Mouse (Mus musculus) liver, postnatal 0 days (tissue): ENCODE data around the gene Ddr1. TPM values are rescaled to one million over a fixed set of nuclear protein-coding genes. Genes with fewer than 3 reads are reported as not detected.
A peak's percentile ranks its signal among the peaks of the same experiment; 100 is the strongest.

Experiments used
- ATAC-seq: fragments of 200-750 bp; cut with Nextera tagmentation; 2 replicates; pipeline ENCODE4 v1.8.0; 2017; ENCODE audit warnings: mild to moderate bottlenecking, moderate library complexity
- DNase-seq: peaks from one replicate; pipeline ENCODE4 v3.0.0-alpha.2; 2016
- H3K27ac ChIP-seq: fragments of 300-500 bp; sonication (generic); 2 replicates; pipeline ENCODE4 v1.5.1; 2014; ENCODE audit warnings: antibody characterized with exemption, moderate library complexity, mild to moderate bottlenecking, low read depth
- H3K27me3 ChIP-seq: fragments of 300-500 bp; sonication (generic); 2 replicates; pipeline ENCODE4 v1.6.1; 2014; ENCODE audit warnings: low read length, control low read depth, mixed read lengths; ENCODE audit not compliant: insufficient read depth
- H3K36me3 ChIP-seq: fragments of 300-500 bp; sonication (generic); replicated peaks from 2 replicates; pipeline ENCODE4 v1.6.1; 2014; ENCODE audit warnings: mild to moderate bottlenecking, control low read depth, low read length, moderate library complexity, mixed read lengths; ENCODE audit not compliant: insufficient read depth
- H3K4me1 ChIP-seq: fragments of 300-500 bp; sonication (generic); 2 replicates; pipeline ENCODE4 v1.6.1; 2014; ENCODE audit warnings: antibody characterized with exemption, mild to moderate bottlenecking, control low read depth; ENCODE audit not compliant: insufficient read depth
- H3K4me2 ChIP-seq: fragments of 300-500 bp; sonication (generic); 2 replicates; pipeline ENCODE4 v1.6.1; 2014; ENCODE audit warnings: low read depth, mild to moderate bottlenecking, low read length, moderate library complexity, mixed read lengths
- H3K4me3 ChIP-seq: fragments of 300-500 bp; sonication (generic); 2 replicates; pipeline ENCODE4 v1.5.1; 2014; ENCODE audit warnings: low read depth, low read length
- H3K9ac ChIP-seq: fragments of 300-500 bp; sonication (generic); replicated peaks from 2 replicates; pipeline ENCODE4 v1.6.1; 2014; ENCODE audit warnings: mild to moderate bottlenecking, moderate library complexity
- H3K9me3 ChIP-seq: fragments of 300-500 bp; sonication (generic); 2 replicates; pipeline ENCODE4 v1.6.1; 2016; ENCODE audit warnings: mild to moderate bottlenecking, control low read depth, low read length, mixed read lengths
- CTCF ChIP-seq: sonication (generic); IDR thresholded peaks from 2 replicates; pipeline ENCODE4 v1.5.1; 2016; ENCODE audit warnings: antibody characterized with exemption, low read depth
- EP300 ChIP-seq: IDR thresholded peaks from 2 replicates; pipeline ENCODE4 v1.6.1; 2016; ENCODE audit warnings: antibody characterized with exemption, low read depth, mild to moderate bottlenecking
- WGBS: fragments of 180-500 bp; shearing (Covaris S2); extraction: QIAGEN DNeasy Blood & Tissue Kit; methylation state at CpG from one replicate; pipeline ENCODE4 v1.1.7; 2014; ENCODE audit not compliant: insufficient replicate concordance; 5-methylcytosine and 5-hydroxymethylcytosine counted together
- polyA plus RNA-seq: library from polyadenylated mRNA; unstranded; fragments of >200 nt; fragmentation: Nextera tagmentation; extraction: Ambion mirVana; gene quantifications from 2 replicates; pipeline ENCODE4 v1.2.1, GENCODE M21; 2015

Gene Ddr1
- polyA plus RNA-seq, 1 experiment from 2014 or later: 2.3 TPM

DNA sequence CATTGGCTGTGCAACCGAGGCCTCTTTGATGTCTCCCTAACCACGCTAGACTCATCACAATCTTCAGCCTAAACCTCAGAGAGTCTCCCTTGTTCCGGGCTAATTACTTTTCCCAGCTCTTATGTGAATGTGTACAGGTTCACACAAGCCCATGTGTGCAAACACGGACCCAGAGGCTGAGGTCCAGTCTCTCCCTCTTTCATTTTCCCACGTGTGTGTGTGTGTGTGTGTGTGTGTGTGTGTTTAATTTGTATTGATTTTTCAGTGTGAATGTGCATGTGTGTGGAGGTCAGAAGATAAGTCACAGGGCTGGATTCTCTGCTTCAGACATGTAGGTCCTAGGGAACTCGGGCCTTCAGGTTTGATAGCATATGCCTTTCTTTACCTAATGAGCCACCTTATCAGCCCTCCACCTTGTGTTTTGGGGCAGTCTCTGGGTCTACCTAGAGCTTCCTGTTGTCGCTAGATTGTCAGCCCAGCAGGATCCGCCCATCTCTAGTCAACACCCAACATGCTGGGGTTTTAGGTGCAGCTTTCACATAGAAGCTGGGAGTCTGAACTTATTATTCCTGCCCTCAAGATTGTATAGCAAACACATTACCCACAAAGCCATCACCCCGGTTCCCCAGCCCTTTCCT, 37.3 kb upstream of the Ddr1 start:
- peaks cover 38% of the 10 kb centered on the region for H3K4me1 ChIP-seq
- H3K4me2 ChIP-seq: peak overlapping the region; percentile 52
- H3K36me3 ChIP-seq: no peaks in the 10 kb centered on the region
- 45% methylated on average over 9 of the region's 9 CpGs for WGBS
- H3K27me3 ChIP-seq: no peaks in the 10 kb centered on the region
- ATAC-seq (peak; percentile 89), DNase-seq (peak; percentile 62)
- H3K9me3 ChIP-seq: no peaks in the 10 kb centered on the region
- H3K4me3 ChIP-seq: no peak overlapping the region
- TF ChIP-seq EP300: peak; percentile 99
- TF ChIP-seq CTCF: no peak
- peak overlapping the region; percentile 97 for H3K27ac ChIP-seq
- peak overlapping the region; percentile 59 for H3K9ac ChIP-seq

DNA sequence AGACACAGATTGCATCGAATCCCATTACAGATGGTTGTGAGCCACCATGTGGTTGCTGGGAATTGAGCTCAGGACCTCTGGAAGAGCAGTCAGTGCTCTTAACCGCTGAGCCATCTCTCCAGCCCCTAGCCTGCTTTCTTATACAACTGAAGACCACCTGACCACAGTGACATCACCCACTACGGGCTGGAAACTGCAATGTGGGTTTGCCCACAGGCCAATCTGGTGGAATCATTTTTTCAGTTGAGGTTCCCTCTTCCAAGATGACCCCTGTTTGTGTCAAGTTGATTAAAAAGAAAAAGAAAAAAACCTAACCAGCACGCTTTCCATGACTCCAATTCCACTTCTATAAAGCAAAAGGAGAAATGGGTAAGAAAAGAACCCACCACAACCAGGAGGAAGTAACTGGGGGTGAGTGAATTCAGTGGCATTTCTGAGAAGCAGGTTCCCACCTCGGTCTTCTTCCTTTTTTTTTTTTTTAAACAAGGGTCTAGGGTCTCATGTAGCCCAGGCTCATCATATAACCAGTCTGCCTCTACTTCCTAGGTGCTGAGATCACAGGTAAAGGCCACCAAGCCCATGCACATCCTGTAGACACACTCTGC, 36.0 kb upstream of the Ddr1 start:
- H3K9ac ChIP-seq: no peak overlapping the region; the same call in 1 of the 2 replicates
- H3K9me3 ChIP-seq: no peaks in the 10 kb centered on the region
- H3K4me3 ChIP-seq: no peak overlapping the region
- peaks cover 42% of the 10 kb centered on the region for H3K4me1 ChIP-seq
- WGBS: 52% methylated on average over 5 of the region's 5 CpGs
- peak overlapping the region; percentile 97 for H3K27ac ChIP-seq
- H3K4me2 ChIP-seq: no peak overlapping the region
- ATAC-seq (no peak), DNase-seq (no peak)
- H3K27me3 ChIP-seq: no peaks in the 10 kb centered on the region
- TF ChIP-seq CTCF (no peak), EP300 (no peak)
- H3K36me3 ChIP-seq: no peaks in the 10 kb centered on the region

DNA sequence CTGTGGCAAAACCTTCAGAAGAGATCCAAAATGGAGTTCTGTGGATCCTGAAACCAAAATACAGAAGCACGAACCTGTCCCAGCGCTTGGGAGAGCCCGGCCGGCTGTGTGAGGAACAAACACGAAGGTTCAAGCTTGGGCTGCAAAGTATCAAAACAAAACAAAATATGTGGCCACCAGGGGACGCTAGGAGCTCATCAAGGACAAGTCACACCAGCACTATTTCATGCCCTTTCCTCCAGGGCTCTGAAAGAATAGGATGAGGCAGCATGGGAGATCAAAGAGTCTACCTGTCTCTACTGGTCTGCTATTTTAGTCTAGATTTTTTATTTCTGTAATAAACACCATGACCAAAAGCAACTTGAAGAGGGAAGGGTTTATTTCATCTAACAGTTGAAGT, 35.3 kb upstream of the Ddr1 start:
- Histone ChIP-seq H3K9ac (0 out of 2 replicates have a peak overlapping the region, but pooled peaks have one; percentile 23), H3K27ac (peak overlapping the region; percentile 97; the same call in 1 of the 2 replicates), H3K4me3 (no peak overlapping the region), H3K27me3 (no peaks in the 10 kb centered on the region), H3K4me1 (peaks cover 42% of the 10 kb centered on the region), H3K36me3 (no peaks in the 10 kb centered on the region), H3K9me3 (no peaks in the 10 kb centered on the region), H3K4me2 (no peak overlapping the region)
- TF ChIP-seq EP300 (peak; percentile 65), CTCF (peak; percentile 99)
- ATAC-seq (no peak), DNase-seq (peak; percentile 90)
- 3% methylated on average over 6 of the region's 6 CpGs for WGBS

DNA sequence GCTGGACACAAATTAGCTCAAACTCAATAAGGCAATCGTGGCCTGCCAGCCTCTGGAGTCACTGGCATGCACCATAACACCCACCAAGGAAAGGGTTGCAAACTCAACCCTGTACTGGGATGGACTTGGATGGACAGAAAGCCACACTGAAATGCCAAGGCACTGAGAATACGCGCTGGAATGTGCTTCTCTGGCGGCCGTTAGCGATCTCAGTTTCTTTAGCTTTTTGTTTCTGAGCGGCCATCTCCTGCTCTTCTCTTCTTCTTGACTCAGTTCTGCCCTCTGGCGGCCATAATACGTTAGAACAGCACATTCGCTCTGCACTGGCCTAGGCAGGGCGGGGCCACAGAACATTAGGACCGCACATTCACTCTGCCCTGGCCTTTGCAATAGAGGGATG, 33.3 kb upstream of the Ddr1 start:
- ATAC-seq (peak; percentile 20; the same call in 1 of the 2 replicates), DNase-seq (peak; percentile 84)
- H3K27ac ChIP-seq: no peak overlapping the region
- no peak overlapping the region for H3K9ac ChIP-seq
- peaks cover 33% of the 10 kb centered on the region for H3K4me1 ChIP-seq
- H3K27me3 ChIP-seq: no peaks in the 10 kb centered on the region
- no peaks in the 10 kb centered on the region for H3K9me3 ChIP-seq
- peak overlapping the region; percentile 46; the same call in 1 of the 2 replicates for H3K4me2 ChIP-seq
- TF ChIP-seq EP300 (no peak), CTCF (peak; percentile 96)
- WGBS: 12% methylated on average over 12 of the region's 12 CpGs
- H3K4me3 ChIP-seq: no peak overlapping the region
- H3K36me3 ChIP-seq: no peaks in the 10 kb centered on the region

DNA sequence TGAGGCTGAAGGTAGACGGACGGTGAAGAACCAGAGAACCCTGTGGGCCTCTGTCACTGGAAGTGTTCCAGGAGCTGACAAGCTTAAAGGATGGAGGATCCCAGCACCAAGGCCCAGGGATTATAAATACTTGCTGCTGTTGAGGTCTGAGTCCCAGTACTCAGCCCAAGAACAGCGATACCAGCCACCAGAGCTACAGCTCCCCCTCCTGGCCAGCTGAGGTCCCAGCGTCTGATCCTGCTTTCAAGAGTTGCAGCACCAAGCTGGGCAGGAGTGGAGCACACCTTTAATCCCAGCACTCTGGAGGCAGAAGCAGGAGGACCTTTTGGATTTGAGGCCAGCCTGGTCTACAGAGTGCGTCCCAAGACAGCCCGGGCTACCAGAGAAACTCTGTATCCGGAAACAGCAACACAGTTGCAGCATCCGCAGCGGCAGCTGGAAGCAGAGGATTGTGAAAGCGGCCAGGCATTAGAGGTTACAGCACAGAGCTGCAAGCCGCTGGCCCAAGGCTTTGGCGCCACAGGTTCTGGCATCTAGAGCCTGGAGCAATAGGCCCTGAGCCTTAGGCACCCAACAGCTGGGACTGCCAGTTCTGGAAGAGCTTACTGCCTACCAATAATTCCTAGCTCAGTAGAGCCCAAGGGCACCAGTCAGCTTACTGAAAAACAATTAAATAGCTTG, 32.0 kb upstream of the Ddr1 start:
- Histone ChIP-seq H3K9ac (no peak overlapping the region; the same call in 1 of the 2 replicates), H3K27me3 (no peaks in the 10 kb centered on the region), H3K27ac (peak overlapping the region; percentile 7), H3K4me3 (no peak overlapping the region), H3K4me2 (no peak overlapping the region), H3K4me1 (peaks cover 28% of the 10 kb centered on the region), H3K9me3 (no peaks in the 10 kb centered on the region), H3K36me3 (no peaks in the 10 kb centered on the region)
- 33% methylated on average over 12 of the region's 12 CpGs for WGBS
- TF ChIP-seq CTCF (peak; percentile 91), EP300 (no peak)
- ATAC-seq (peak; percentile 46), DNase-seq (peak; percentile 83)

GRCm38 (mm10) chr17:35734478-35734877, 30.1 kb upstream of the Ddr1 start:
- ATAC-seq (no peak), DNase-seq (no peak)
- no peak for TF ChIP-seq CTCF
- TF ChIP-seq EP300: no peak
- H3K4me3 ChIP-seq: no peak overlapping the region
- H3K27ac ChIP-seq: no peak overlapping the region
- no peaks in the 10 kb centered on the region for H3K9me3 ChIP-seq
- no peaks in the 10 kb centered on the region for H3K36me3 ChIP-seq
- H3K4me1 ChIP-seq: peaks cover 13% of the 10 kb centered on the region
- H3K9ac ChIP-seq: no peak overlapping the region
- 40% methylated on average over 2 of the region's 2 CpGs for WGBS
- H3K4me2 ChIP-seq: no peak overlapping the region
- no peaks in the 10 kb centered on the region for H3K27me3 ChIP-seq
